Mouse (Mus musculus) heart, adult 2 months (tissue): ENCODE measurements at regions not wholly inside any gene's neighbourhood (a gene's known extent, or its start where the extent isn't known, plus 50 kb on each side); places are given as distances from the start of the nearest gene placed in this dataset.

ENCODE experiments used
- DNase-seq, 2 experiments: peaks; one replicate each; pipeline ENCODE4 v3.0.0; 2021
- H3K27ac ChIP-seq: fragments of 200-600 bp; 2 replicates; pipeline ENCODE4 v1.8.1; 2022
- H3K27me3 ChIP-seq: fragments of 200-500 bp; 2 replicates; pipeline ENCODE4 v1.6.1; 2012; ENCODE audit warnings: mild to moderate bottlenecking, low read length, inconsistent platforms, mixed read lengths; ENCODE audit not compliant: control insufficient read depth, insufficient read depth
- H3K36me3 ChIP-seq: fragments of 200-500 bp; 2 replicates; pipeline ENCODE4 v1.6.1; 2012; ENCODE audit warnings: low read length, inconsistent platforms; ENCODE audit not compliant: control insufficient read depth, insufficient read depth
- H3K4me1 ChIP-seq: fragments of 200-500 bp; 2 replicates; pipeline ENCODE4 v1.6.1; 2011; ENCODE audit warnings: low read length; ENCODE audit not compliant: control insufficient read depth, insufficient read depth
- H3K4me3 ChIP-seq: fragments of 200-600 bp; 2 replicates; pipeline ENCODE4 v1.8.1; 2022
- H3K79me2 ChIP-seq: fragments of 200-500 bp; replicated peaks from 2 replicates; pipeline ENCODE4 v1.6.1; 2012; ENCODE audit warnings: mild to moderate bottlenecking, inconsistent platforms, low read length, moderate library complexity, mixed read lengths; ENCODE audit not compliant: control insufficient read depth, insufficient read depth
- H3K9ac ChIP-seq: fragments of 200-500 bp; 2 replicates; pipeline ENCODE4 v1.6.1; 2012; ENCODE audit warnings: low read depth, mild to moderate bottlenecking, control low read depth, inconsistent platforms, low read length, mixed read lengths
- CTCF ChIP-seq: fragments of 200-600 bp; IDR thresholded peaks from 2 replicates; pipeline ENCODE4 v1.8.1; 2022; ENCODE audit warnings: antibody characterized with exemption, mild to moderate bottlenecking, moderate library complexity
- EP300 ChIP-seq: fragments of 200-500 bp; IDR thresholded peaks from 2 replicates; pipeline ENCODE4 v1.6.1; 2011; ENCODE audit warnings: low read depth, low read length, control low read depth; ENCODE audit not compliant: insufficient read depth
- POLR2A ChIP-seq: fragments of 200-500 bp; IDR thresholded peaks from 2 replicates; pipeline ENCODE4 v1.6.1; 2011; ENCODE audit warnings: mild to moderate bottlenecking, low read depth, low read length, control low read depth; ENCODE audit not compliant: insufficient read depth
- WGBS: fragments of 180-500 bp; shearing (Covaris S2); methylation state at CpG from one replicate; pipeline ENCODE4 v1.1.7; 2018; 5-methylcytosine and 5-hydroxymethylcytosine counted together
- intact Hi-C: fragments of 180-260 bp; cut with DNase I; formaldehyde crosslinking; loops from one replicate; pipeline ENCODE4 v1.15.1; 2025

DNA sequence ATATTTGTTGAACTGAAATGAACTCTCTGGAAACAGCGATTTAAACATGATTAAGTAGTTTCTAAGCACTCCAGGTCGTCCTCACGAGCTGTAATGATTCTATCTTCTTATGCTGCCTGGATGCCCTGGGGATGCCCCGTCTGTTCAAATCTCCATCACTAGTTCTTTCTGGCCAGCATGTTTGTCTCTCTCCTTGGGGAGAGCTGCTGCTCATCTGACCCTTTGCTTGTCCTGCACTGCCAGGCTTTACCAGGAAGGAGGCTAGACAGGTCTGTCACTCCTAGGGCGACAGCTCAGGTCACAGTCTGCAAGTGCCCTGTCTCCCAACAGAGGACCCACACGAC is 155.1 kb downstream of the Irx2 start:
- no peaks in the 10 kb centered on the region for H3K4me1 ChIP-seq
- H3K27me3 ChIP-seq, result no peaks in the 10 kb centered on the region
- no peak for TF ChIP-seq POLR2A
- no peak for TF ChIP-seq EP300
- no peak for TF ChIP-seq CTCF
- no peak for DNase-seq
- 58% methylated on average over 6 of the region's 6 CpGs for WGBS
- no peak overlapping the region for H3K27ac ChIP-seq
- H3K79me2 ChIP-seq, result no peaks in the 10 kb centered on the region
- H3K36me3 ChIP-seq, result no peaks in the 10 kb centered on the region
- intact Hi-C loops, result no loop called here
- no peak overlapping the region for H3K4me3 ChIP-seq
- H3K9ac ChIP-seq, result no peak overlapping the region

DNA sequence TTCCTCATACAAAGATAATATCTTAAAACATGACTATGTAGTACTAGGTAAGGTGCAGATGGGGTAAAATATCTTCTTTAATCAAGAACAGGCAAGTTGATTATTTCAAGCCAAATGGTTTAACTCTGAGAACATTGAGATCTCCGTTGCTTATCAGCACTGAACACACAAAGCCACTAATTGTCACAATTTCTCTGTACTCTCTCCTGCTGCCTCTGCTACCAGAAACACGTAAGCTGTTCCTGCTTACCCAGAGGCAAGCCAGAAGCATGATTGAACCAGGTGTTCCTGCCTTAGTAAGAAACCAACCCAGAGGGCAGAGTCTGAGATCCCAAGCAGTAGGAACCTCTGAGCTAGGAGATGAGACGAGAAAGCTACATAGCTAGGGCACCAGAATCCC is 164.1 kb downstream of the Irx2 start:
- no peak for DNase-seq
- H3K4me3 ChIP-seq, result no peak overlapping the region
- no peak overlapping the region for H3K27ac ChIP-seq
- intact Hi-C loops, result no loop called here
- TF ChIP-seq CTCF, result no peak
- no peak for TF ChIP-seq EP300
- TF ChIP-seq POLR2A, result no peak
- H3K36me3 ChIP-seq, result no peaks in the 10 kb centered on the region
- 58% methylated on average over 3 of the region's 3 CpGs for WGBS
- no peaks in the 10 kb centered on the region for H3K27me3 ChIP-seq
- H3K9ac ChIP-seq, result no peak overlapping the region
- H3K79me2 ChIP-seq, result no peaks in the 10 kb centered on the region
- no peaks in the 10 kb centered on the region for H3K4me1 ChIP-seq

DNA sequence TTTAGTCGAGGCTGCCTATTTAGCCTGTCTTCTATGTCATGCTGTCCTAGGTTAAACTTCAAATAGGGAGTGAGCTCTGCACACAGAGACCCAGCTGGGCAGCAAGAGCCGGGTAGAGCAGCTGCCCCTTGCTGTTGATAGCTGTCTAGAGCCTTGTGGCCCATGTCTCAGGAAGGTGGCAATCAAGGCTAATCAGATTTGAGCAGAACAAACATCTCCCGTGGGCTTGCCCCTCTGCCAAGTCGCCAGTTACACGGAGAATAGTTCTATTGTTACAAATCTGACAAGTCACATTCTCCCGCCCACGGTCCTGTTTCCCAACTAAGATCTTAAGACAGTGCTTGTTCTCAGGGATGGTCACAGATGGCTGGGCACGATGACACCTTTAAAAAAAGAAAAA is 171.4 kb downstream of the Irx2 start:
- Histone ChIP-seq H3K36me3 (no peaks in the 10 kb centered on the region), H3K4me3 (no peak overlapping the region), H3K79me2 (no peaks in the 10 kb centered on the region), H3K4me1 (no peaks in the 10 kb centered on the region), H3K9ac (no peak overlapping the region), H3K27ac (no peak overlapping the region), H3K27me3 (no peaks in the 10 kb centered on the region)
- DNase-seq, result no peak
- intact Hi-C loops, result no loop called here
- TF ChIP-seq POLR2A, result no peak
- no peak for TF ChIP-seq EP300
- TF ChIP-seq CTCF, result no peak
- 26% methylated on average over 8 of the region's 8 CpGs for WGBS

DNA sequence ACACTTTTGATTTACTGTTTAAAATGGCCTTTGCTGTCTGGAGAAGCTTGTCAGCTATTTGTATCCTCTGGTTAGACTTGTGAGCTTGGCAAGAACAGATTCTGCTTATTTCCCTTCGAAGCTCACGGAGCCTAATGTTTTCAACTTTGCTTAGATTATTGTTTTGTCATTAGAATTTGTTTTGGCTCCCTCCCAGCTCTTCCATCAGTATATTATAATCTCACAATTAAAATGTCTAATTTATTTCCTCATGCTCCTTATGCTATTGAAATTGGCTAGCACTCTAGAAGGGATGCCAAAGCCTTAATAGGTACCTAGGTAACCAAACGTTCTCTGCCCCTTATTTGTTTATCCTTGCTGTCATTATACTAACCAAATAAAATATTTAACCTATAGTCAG is 171.9 kb downstream of the Irx2 start:
- TF ChIP-seq EP300 (no peak), CTCF (no peak), POLR2A (no peak)
- H3K27ac ChIP-seq, result no peak overlapping the region
- no peaks in the 10 kb centered on the region for H3K27me3 ChIP-seq
- H3K79me2 ChIP-seq, result no peaks in the 10 kb centered on the region
- no peak for DNase-seq
- no peaks in the 10 kb centered on the region for H3K36me3 ChIP-seq
- no peak overlapping the region for H3K4me3 ChIP-seq
- H3K4me1 ChIP-seq, result no peaks in the 10 kb centered on the region
- intact Hi-C loops, result no loop called here
- 44% methylated on average over 3 of the region's 3 CpGs for WGBS
- no peak overlapping the region for H3K9ac ChIP-seq

DNA sequence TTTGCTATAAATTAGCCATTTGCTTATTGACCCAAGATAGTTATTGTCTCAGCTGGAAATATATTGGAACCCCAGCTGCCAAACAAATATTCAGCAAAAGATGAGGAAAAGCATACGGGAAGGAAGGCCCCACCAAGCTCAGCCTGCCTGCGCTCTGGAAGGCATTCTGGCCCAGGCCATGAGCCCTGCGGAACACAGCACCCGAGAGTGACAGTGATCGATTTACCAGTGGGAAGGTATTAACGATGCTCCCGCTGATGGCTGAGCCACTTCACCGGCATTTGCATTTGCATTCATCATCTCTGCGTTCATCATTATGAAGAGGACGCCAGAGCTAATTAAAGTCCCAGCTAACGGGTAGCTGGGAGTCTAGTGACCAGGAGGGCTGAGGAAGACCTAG is 174.8 kb downstream of the Irx2 start:
- 66% methylated on average over 11 of the region's 11 CpGs for WGBS
- Histone ChIP-seq H3K27ac (no peak overlapping the region), H3K9ac (no peak overlapping the region), H3K4me3 (no peak overlapping the region), H3K79me2 (no peaks in the 10 kb centered on the region), H3K27me3 (no peaks in the 10 kb centered on the region), H3K4me1 (no peaks in the 10 kb centered on the region), H3K36me3 (no peaks in the 10 kb centered on the region)
- DNase-seq, result no peak
- intact Hi-C loops, result no loop called here
- TF ChIP-seq POLR2A (no peak), EP300 (no peak), CTCF (no peak)

DNA sequence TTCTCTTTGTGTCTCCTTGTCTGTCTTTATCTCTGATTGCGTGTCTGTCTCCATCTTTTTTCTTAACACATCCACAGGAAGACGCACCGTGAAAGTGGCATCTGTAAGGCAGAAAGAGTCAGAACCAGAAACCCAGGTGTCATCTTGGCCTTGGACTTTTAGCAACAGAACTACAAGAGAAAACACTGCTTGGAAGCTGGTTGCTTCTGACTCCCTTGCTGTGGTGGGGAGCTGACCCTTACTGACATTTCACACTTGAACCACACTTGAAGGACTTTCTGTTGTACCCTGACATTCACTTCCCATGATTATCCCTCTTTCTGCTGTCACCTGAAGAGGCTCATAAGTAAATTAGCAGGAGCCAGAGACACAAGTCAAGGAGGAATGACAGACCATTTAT is 180.6 kb downstream of the Irx2 start:
- 80% methylated on average over 3 of the region's 3 CpGs for WGBS
- no peak for DNase-seq
- Histone ChIP-seq H3K79me2 (no peaks in the 10 kb centered on the region), H3K27me3 (no peaks in the 10 kb centered on the region), H3K9ac (no peak overlapping the region), H3K4me1 (no peaks in the 10 kb centered on the region), H3K27ac (no peak overlapping the region), H3K36me3 (no peaks in the 10 kb centered on the region), H3K4me3 (no peak overlapping the region)
- intact Hi-C loops, result no loop called here
- TF ChIP-seq EP300 (no peak), CTCF (no peak), POLR2A (no peak)

DNA sequence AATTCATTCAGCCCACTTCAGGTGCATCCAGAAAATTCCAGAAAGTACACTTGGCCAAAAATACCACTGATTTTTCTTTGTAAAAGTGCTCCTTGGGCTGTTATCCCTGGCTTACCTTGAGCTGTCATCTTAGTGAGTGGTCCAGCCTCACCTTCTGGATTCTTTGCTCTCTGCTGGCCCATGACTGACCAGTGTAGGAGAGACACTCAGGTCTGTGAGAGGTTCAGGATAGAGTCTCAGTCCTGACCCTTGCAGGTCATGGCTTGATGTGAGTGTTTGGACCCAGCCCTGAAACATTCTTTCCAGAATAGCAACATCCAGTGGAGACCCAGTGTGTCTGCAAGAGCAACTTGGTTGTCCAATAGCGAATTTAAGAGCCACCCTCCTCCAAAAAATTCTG is 182.0 kb downstream of the Irx2 start:
- H3K27me3 ChIP-seq, result no peaks in the 10 kb centered on the region
- H3K4me3 ChIP-seq, result no peak overlapping the region
- no peaks in the 10 kb centered on the region for H3K79me2 ChIP-seq
- no peaks in the 10 kb centered on the region for H3K36me3 ChIP-seq
- no peaks in the 10 kb centered on the region for H3K4me1 ChIP-seq
- no peak overlapping the region for H3K9ac ChIP-seq
- H3K27ac ChIP-seq, result no peak overlapping the region
- intact Hi-C loops, result no loop called here
- TF ChIP-seq POLR2A (no peak), CTCF (no peak), EP300 (no peak)
- 64% methylated on average over 1 of the region's 1 CpGs for WGBS
- DNase-seq, result no peak
